Mouse (Mus musculus) midbrain, embryonic 12.5 days (tissue): ENCODE results near the gene Usp53. TPM values are rescaled to one million over a fixed set of nuclear protein-coding genes. Genes with fewer than 3 reads are reported as not detected.

ENCODE experiments used
- ATAC-seq: fragments of 200-750 bp; cut with Nextera tagmentation; 2 replicates; pipeline ENCODE4 v1.8.0; 2017; ENCODE audit warnings: low read depth, moderate TSS enrichment, moderate library complexity; ENCODE audit not compliant: low FRiP score
- H3K27ac ChIP-seq: fragments of 300-500 bp; sonication (generic); replicated peaks from 2 replicates; pipeline ENCODE4 v1.5.1; 2016; ENCODE audit warnings: mild to moderate bottlenecking
- H3K27me3 ChIP-seq: fragments of 300-500 bp; sonication (generic); 2 replicates; pipeline ENCODE4 v1.6.1; 2016; ENCODE audit warnings: mild to moderate bottlenecking
- H3K36me3 ChIP-seq: fragments of 300-500 bp; sonication (generic); 2 replicates; pipeline ENCODE4 v1.6.1; 2016
- H3K4me1 ChIP-seq: fragments of 300-500 bp; sonication (generic); 2 replicates; pipeline ENCODE4 v1.6.1; 2016
- H3K4me2 ChIP-seq: fragments of 300-500 bp; sonication (generic); replicated peaks from 2 replicates; pipeline ENCODE4 v1.6.1; 2016; ENCODE audit warnings: mild to moderate bottlenecking, moderate library complexity
- H3K4me3 ChIP-seq: fragments of 300-500 bp; sonication (generic); 2 replicates; pipeline ENCODE4 v1.5.1; 2016; ENCODE audit warnings: mild to moderate bottlenecking
- H3K9ac ChIP-seq: fragments of 300-500 bp; sonication (generic); replicated peaks from 2 replicates; pipeline ENCODE4 v1.6.1; 2016; ENCODE audit warnings: mild to moderate bottlenecking, moderate library complexity
- H3K9me3 ChIP-seq: fragments of 300-500 bp; sonication (generic); 2 replicates; pipeline ENCODE4 v1.6.1; 2016; ENCODE audit warnings: mild to moderate bottlenecking
- WGBS: fragments of 180-500 bp; shearing (Covaris S2); methylation state at CpG from one replicate; pipeline ENCODE4 v1.1.7; 2016; 5-methylcytosine and 5-hydroxymethylcytosine counted together
- microRNA-seq: library from miRNA; unstranded; fragments of <30 nt; microRNA quantifications from one replicate; pipeline ENCODE4, GENCODE M21; 2017
- polyA plus RNA-seq: library from polyadenylated mRNA; unstranded; fragments of >200 nt; fragmentation: Nextera tagmentation; extraction: Ambion mirVana; gene quantifications from 2 replicates; pipeline ENCODE4 v1.2.1, GENCODE M21; 2016

The Usp53 gene
- polyA plus RNA-seq, 1 experiment from 2014 or later, result 5.1 TPM

- H3K9me3 ChIP-seq, result no peaks in the 10 kb centered on the region
- no peaks in the 10 kb centered on the region for H3K36me3 ChIP-seq
- no peaks in the 10 kb centered on the region for H3K4me1 ChIP-seq
- no peaks in the 10 kb centered on the region for H3K27me3 ChIP-seq
- H3K4me2 ChIP-seq, result no peak overlapping the region
- WGBS, result 82% methylated on average over 2 of the region's 2 CpGs
- no peak overlapping the region for H3K27ac ChIP-seq
- no peak overlapping the region for H3K9ac ChIP-seq
- ATAC-seq, result no peak
- H3K4me3 ChIP-seq, result no peak overlapping the region
Measured at GRCm38 (mm10) chr3:122907841-122908240, 76.5 kb downstream of the Usp53 start.

- no peak overlapping the region for H3K9ac ChIP-seq
- 46% methylated on average over 12 of the region's 12 CpGs for WGBS
- no peak overlapping the region for H3K4me2 ChIP-seq
- no peak overlapping the region for H3K4me3 ChIP-seq
- no peaks in the 10 kb centered on the region for H3K27me3 ChIP-seq
- ATAC-seq, result peak; percentile 80
- no peaks in the 10 kb centered on the region for H3K36me3 ChIP-seq
- H3K27ac ChIP-seq, result no peak overlapping the region
- H3K9me3 ChIP-seq, result no peaks in the 10 kb centered on the region
- H3K4me1 ChIP-seq, result no peaks in the 10 kb centered on the region
Measured at GRCm38 (mm10) chr3:122903746-122904433, 80.4 kb downstream of the Usp53 start.

- Histone ChIP-seq H3K9ac (no peak overlapping the region), H3K27ac (no peak overlapping the region), H3K36me3 (no peaks in the 10 kb centered on the region), H3K27me3 (no peaks in the 10 kb centered on the region), H3K9me3 (no peaks in the 10 kb centered on the region), H3K4me2 (no peak overlapping the region), H3K4me1 (no peaks in the 10 kb centered on the region), H3K4me3 (no peak overlapping the region)
- no peak for ATAC-seq
- WGBS, result 69% methylated on average over 6 of the region's 6 CpGs
Measured at GRCm38 (mm10) chr3:122898254-122898653, 86.1 kb downstream of the Usp53 start.

GRCm38 (mm10) chr3:122895189-122895731 is 89.0 kb downstream of the Usp53 start:
- H3K36me3 ChIP-seq, result no peaks in the 10 kb centered on the region
- WGBS, result 90% methylated on average over 11 of the region's 11 CpGs
- no peaks in the 10 kb centered on the region for H3K4me1 ChIP-seq
- no peak overlapping the region for H3K27ac ChIP-seq
- no peak overlapping the region for H3K4me3 ChIP-seq
- H3K27me3 ChIP-seq, result no peaks in the 10 kb centered on the region
- H3K9ac ChIP-seq, result no peak overlapping the region
- no peaks in the 10 kb centered on the region for H3K9me3 ChIP-seq
- ATAC-seq, result no peak
- H3K4me2 ChIP-seq, result no peak overlapping the region

- Histone ChIP-seq H3K36me3 (no peaks in the 10 kb centered on the region), H3K27me3 (no peaks in the 10 kb centered on the region), H3K4me1 (no peaks in the 10 kb centered on the region), H3K27ac (no peak within 1 kb of the TSS), H3K4me3 (no peak within 1 kb of the TSS), H3K9me3 (no peaks in the 10 kb centered on the region), H3K9ac (no peak within 1 kb of the TSS), H3K4me2 (no peak within 1 kb of the TSS)
- ATAC-seq, result no peak
- 93% methylated on average over 3 of the region's 3 CpGs for WGBS
Measured at GRCm38 (mm10) chr3:122894772-122895171, 89.5 kb downstream of the Usp53 start, which contains the start of gene Fabp2. Gene Fabp2 (plus strand): TSS chr3:122895072.

- Histone ChIP-seq H3K4me1 (no peaks in the 10 kb centered on the region), H3K9ac (no peak overlapping the region), H3K36me3 (no peaks in the 10 kb centered on the region), H3K9me3 (no peaks in the 10 kb centered on the region), H3K4me3 (no peak overlapping the region), H3K4me2 (no peak overlapping the region), H3K27me3 (no peaks in the 10 kb centered on the region), H3K27ac (no peak overlapping the region)
- ATAC-seq, result no peak
- WGBS, result 90% methylated on average over 5 of the region's 5 CpGs
Measured at GRCm38 (mm10) chr3:122888371-122888819, 95.9 kb downstream of the Usp53 start.

- no peaks in the 10 kb centered on the region for H3K4me1 ChIP-seq
- H3K9me3 ChIP-seq, result no peaks in the 10 kb centered on the region
- H3K27ac ChIP-seq, result no peak overlapping the region
- no peaks in the 10 kb centered on the region for H3K36me3 ChIP-seq
- 84% methylated on average over 4 of the region's 4 CpGs for WGBS
- H3K9ac ChIP-seq, result no peak overlapping the region
- H3K4me3 ChIP-seq, result no peak overlapping the region
- no peak for ATAC-seq
- no peak overlapping the region for H3K4me2 ChIP-seq
- H3K27me3 ChIP-seq, result no peaks in the 10 kb centered on the region
Measured at GRCm38 (mm10) chr3:122887505-122888301, 96.6 kb downstream of the Usp53 start.

Small RNA genes within 50 kb of the gene (microRNA-seq; reads per million reads assigned to microRNA genes)
- not detected for gene Gm22066

Other genes starting within 250 kb of the Usp53 start
- gene Fabp2, start 89.4 kb downstream of the Usp53 start, polyA plus RNA-seq, result not detected in 2 replicates
- gene Gm10959, start 65.2 kb downstream of the Usp53 start, polyA plus RNA-seq, result not detected in 2 replicates
- 93.8 and 94.5 TPM in 2 replicates for gene 1810037I17Rik, start 60.3 kb downstream of the Usp53 start, polyA plus RNA-seq
- not detected in 2 replicates for gene Myoz2, start 50.5 kb upstream of the Usp53 start, polyA plus RNA-seq